Mouse (Mus musculus): ENCODE data around the gene St6galnac4.

GRCm38 (mm10) chr2:32646379-32647056, 59.6 kb downstream of the St6galnac4 start, which contains the start of gene Eng:
- no peak for TF ChIP-seq POLR2A (IDR thresholded peaks at IDR 0.05; ENCODE audit: insufficient read depth, low read length)
- no peak for TF ChIP-seq EP300 (IDR thresholded peaks at IDR 0.05; ENCODE audit: insufficient read depth, low read depth, low read length)
